Mouse (Mus musculus) CH12F3 (cell line): ENCODE measurements around the gene Dixdc1.

Experiments used
- in situ Hi-C: fragments of 300-500 bp; cut with MboI; formaldehyde crosslinking; loops from 2 replicates; pipeline ENCODE4 v1.14.3; 2020; ENCODE audit warnings: low sequenced_read_pairs

The Dixdc1 gene

GRCm38 (mm10) chr9:50738914-50739870 is at the start of gene Dixdc1:
Dixdc1 (minus strand) TSS chr9:50739517.
- in situ Hi-C loops, result no loop called here

GRCm38 (mm10) chr9:50782155-50782554 is 42.8 kb upstream of the Dixdc1 start:
- in situ Hi-C loops, result no loop called here

GRCm38 (mm10) chr9:50776162-50776760 is 36.9 kb upstream of the Dixdc1 start:
- in situ Hi-C loops, result no loop called here

- in situ Hi-C loops, result no loop called here
Measured at GRCm38 (mm10) chr9:50775662-50776126, 36.4 kb upstream of the Dixdc1 start.

- in situ Hi-C loops, result no loop called here
Measured at GRCm38 (mm10) chr9:50774991-50775612, 35.8 kb upstream of the Dixdc1 start, which contains the start of the genes Alg9 and 1110032A03Rik. Alg9 (plus strand) TSS chr9:50775019. 1110032A03Rik (minus strand) TSS chr9:50775520.

- in situ Hi-C loops, result no loop called here
Measured at GRCm38 (mm10) chr9:50774026-50774462, 34.7 kb upstream of the Dixdc1 start.

- in situ Hi-C loops, result no loop called here
Measured at GRCm38 (mm10) chr9:50770011-50770410, 30.7 kb upstream of the Dixdc1 start.

GRCm38 (mm10) chr9:50768107-50769002 is 29.0 kb upstream of the Dixdc1 start, which contains the start of gene Fdxacb1:
Fdxacb1 (plus strand) TSS chr9:50768236.
- in situ Hi-C loops, result no loop called here

- in situ Hi-C loops, result no loop called here
Measured at GRCm38 (mm10) chr9:50767531-50768106, 28.3 kb upstream of the Dixdc1 start.

GRCm38 (mm10) chr9:50763331-50763730 is 24.0 kb upstream of the Dixdc1 start:
- in situ Hi-C loops, result no loop called here

GRCm38 (mm10) chr9:50761520-50762243 is 22.4 kb upstream of the Dixdc1 start:
- in situ Hi-C loops, result no loop called here

- in situ Hi-C loops, result no loop called here
Measured at GRCm38 (mm10) chr9:50756711-50757110, 17.4 kb upstream of the Dixdc1 start.

GRCm38 (mm10) chr9:50753947-50754346 is 14.6 kb upstream of the Dixdc1 start:
- in situ Hi-C loops, result no loop called here

GRCm38 (mm10) chr9:50752784-50753615 is 13.7 kb upstream of the Dixdc1 start:
- in situ Hi-C loops, result no loop called here

GRCm38 (mm10) chr9:50752054-50752602 is 12.8 kb upstream of the Dixdc1 start, which contains the start of gene Hspb2:
Hspb2 (minus strand) TSS chr9:50752354.
- in situ Hi-C loops, result no loop called here

GRCm38 (mm10) chr9:50751323-50751722 is 12.0 kb upstream of the Dixdc1 start, which contains the start of gene Cryab:
Cryab (plus strand) TSS chr9:50751325.
- in situ Hi-C loops, result no loop called here

GRCm38 (mm10) chr9:50750706-50751105 is 11.4 kb upstream of the Dixdc1 start:
- in situ Hi-C loops, result no loop called here

GRCm38 (mm10) chr9:50746214-50746677 is 6.9 kb upstream of the Dixdc1 start, which contains the start of gene 2310030G06Rik:
2310030G06Rik (minus strand) TSS chr9:50746536.
- in situ Hi-C loops, result no loop called here
